Mouse (Mus musculus) small intestine, adult 2 months (tissue): ENCODE results near the gene Gnaq. TPM values are rescaled to one million over a fixed set of nuclear protein-coding genes. Genes with fewer than 3 reads are reported as not detected.

Experiments
- H3K27ac ChIP-seq: fragments of 200-500 bp; 2 replicates; pipeline ENCODE4 v1.5.1; 2012; ENCODE audit warnings: low read depth, low read length, control low read depth, inconsistent platforms; ENCODE audit not compliant: insufficient read depth
- H3K27me3 ChIP-seq: fragments of 200-500 bp; 2 replicates; pipeline ENCODE4 v1.6.1; 2012; ENCODE audit warnings: mild to moderate bottlenecking, moderate library complexity, low read length, inconsistent platforms; ENCODE audit not compliant: control insufficient read depth, insufficient read depth
- H3K36me3 ChIP-seq: fragments of 200-500 bp; 2 replicates; pipeline ENCODE4 v1.6.1; 2012; ENCODE audit warnings: mild to moderate bottlenecking, low read length, control low read depth, inconsistent platforms; ENCODE audit not compliant: control insufficient read depth, insufficient read depth
- H3K4me1 ChIP-seq: fragments of 200-500 bp; 2 replicates; pipeline ENCODE4 v1.6.1; 2012; ENCODE audit warnings: low read length, inconsistent platforms, mixed read lengths; ENCODE audit not compliant: control insufficient read depth, insufficient read depth, insufficient read length
- H3K4me3 ChIP-seq: fragments of 200-500 bp; 2 replicates; pipeline ENCODE4 v1.5.1; 2012; ENCODE audit warnings: low read depth, mild to moderate bottlenecking, control low read depth, inconsistent platforms, low read length, moderate library complexity
- CTCF ChIP-seq: fragments of 200-500 bp; IDR thresholded peaks from 2 replicates; pipeline ENCODE4 v1.5.1; 2012; ENCODE audit warnings: low read depth, mild to moderate bottlenecking, control low read depth, inconsistent platforms, low read length, moderate library complexity, mixed read lengths; ENCODE audit not compliant: insufficient replicate concordance, insufficient read length; ENCODE audit errors: extremely low read depth
- POLR2A ChIP-seq: fragments of 200-500 bp; IDR thresholded peaks from 2 replicates; pipeline ENCODE4 v1.6.1; 2012; ENCODE audit warnings: low read depth, mild to moderate bottlenecking, control low read depth, inconsistent platforms, low read length, moderate library complexity
- WGBS: fragments of 180-500 bp; shearing (Covaris S2); methylation state at CpG from one replicate; pipeline ENCODE4 v1.1.7; 2018; 5-methylcytosine and 5-hydroxymethylcytosine counted together
- polyA plus RNA-seq: library from polyadenylated mRNA; depleted of rRNA; stranded (reverse); fragments of >200 nt; gene quantifications from 2 replicates; pipeline ENCODE4 v1.2.3, GENCODE M21; 2012

The Gnaq gene
- polyA plus RNA-seq, 1 experiment, result 16.1 TPM

GRCm38 (mm10) chr19:16315525-16315924 lies 182.9 kb downstream of the Gnaq start:
- no peaks in the 10 kb centered on the region for H3K27me3 ChIP-seq
- H3K27ac ChIP-seq, result no peak overlapping the region
- 82% methylated on average over 4 of the region's 4 CpGs for WGBS
- peaks cover 5% of the 10 kb centered on the region for H3K36me3 ChIP-seq
- no peak for TF ChIP-seq CTCF
- TF ChIP-seq POLR2A, result no peak
- no peaks in the 10 kb centered on the region for H3K4me1 ChIP-seq
- H3K4me3 ChIP-seq, result no peak overlapping the region

- WGBS, result 71% methylated on average over 14 of the region's 14 CpGs
- no peak overlapping the region for H3K4me3 ChIP-seq
- TF ChIP-seq POLR2A (no peak), CTCF (no peak)
- H3K4me1 ChIP-seq, result no peaks in the 10 kb centered on the region
- H3K27me3 ChIP-seq, result no peaks in the 10 kb centered on the region
- H3K27ac ChIP-seq, result no peak overlapping the region
- peaks cover 5% of the 10 kb centered on the region for H3K36me3 ChIP-seq
These were observed 185.6 kb downstream of the Gnaq start for GRCm38 (mm10) chr19:16318128-16318811.

DNA sequence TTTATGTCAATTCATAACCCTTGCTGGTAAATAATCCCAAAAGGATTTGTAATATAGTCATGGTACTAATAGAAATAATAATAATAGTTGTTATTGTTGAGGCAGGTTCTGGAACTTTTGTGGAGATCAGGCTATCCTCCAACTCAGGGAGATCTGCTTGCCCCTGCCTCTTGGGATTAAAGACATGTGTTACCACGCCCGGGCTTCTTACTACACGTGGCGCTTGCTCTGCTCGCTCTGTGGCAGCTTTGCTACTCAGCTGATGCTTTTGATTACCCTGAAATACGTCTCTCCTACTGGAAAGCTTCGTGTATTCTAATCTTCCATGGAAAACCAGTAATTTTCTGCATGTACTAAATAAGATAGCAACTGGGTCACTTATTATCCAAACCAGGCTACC lies 187.4 kb downstream of the Gnaq start:
- peaks cover 5% of the 10 kb centered on the region for H3K36me3 ChIP-seq
- TF ChIP-seq CTCF (no peak), POLR2A (no peak)
- no peak overlapping the region for H3K27ac ChIP-seq
- H3K4me1 ChIP-seq, result no peaks in the 10 kb centered on the region
- WGBS, result 75% methylated on average over 7 of the region's 7 CpGs
- H3K27me3 ChIP-seq, result no peaks in the 10 kb centered on the region
- no peak overlapping the region for H3K4me3 ChIP-seq

- TF ChIP-seq CTCF (no peak), POLR2A (no peak)
- WGBS, result 78% methylated on average over 6 of the region's 6 CpGs
- Histone ChIP-seq H3K4me3 (no peak overlapping the region), H3K27ac (no peak overlapping the region), H3K27me3 (no peaks in the 10 kb centered on the region), H3K4me1 (peaks cover 2% of the 10 kb centered on the region; the same call in 1 of the 2 replicates), H3K36me3 (no peaks in the 10 kb centered on the region)
These were observed 190.4 kb downstream of the Gnaq start for GRCm38 (mm10) chr19:16322986-16323385.

- Histone ChIP-seq H3K27me3 (no peaks in the 10 kb centered on the region), H3K27ac (no peak overlapping the region), H3K4me3 (no peak overlapping the region), H3K4me1 (peaks cover 3% of the 10 kb centered on the region; the same call in 1 of the 2 replicates), H3K36me3 (no peaks in the 10 kb centered on the region)
- 51% methylated on average over 3 of the region's 3 CpGs for WGBS
- TF ChIP-seq CTCF, result no peak
- TF ChIP-seq POLR2A, result no peak
These were observed 191.6 kb downstream of the Gnaq start for GRCm38 (mm10) chr19:16324239-16324638.

GRCm38 (mm10) chr19:16325911-16326310 lies 193.3 kb downstream of the Gnaq start:
- H3K27me3 ChIP-seq, result no peaks in the 10 kb centered on the region
- WGBS, result 12% methylated on average over 8 of the region's 8 CpGs
- no peak for TF ChIP-seq CTCF
- TF ChIP-seq POLR2A, result no peak
- H3K36me3 ChIP-seq, result no peaks in the 10 kb centered on the region
- H3K27ac ChIP-seq, result no peak overlapping the region
- H3K4me3 ChIP-seq, result no peak overlapping the region
- peaks cover 11% of the 10 kb centered on the region for H3K4me1 ChIP-seq

DNA sequence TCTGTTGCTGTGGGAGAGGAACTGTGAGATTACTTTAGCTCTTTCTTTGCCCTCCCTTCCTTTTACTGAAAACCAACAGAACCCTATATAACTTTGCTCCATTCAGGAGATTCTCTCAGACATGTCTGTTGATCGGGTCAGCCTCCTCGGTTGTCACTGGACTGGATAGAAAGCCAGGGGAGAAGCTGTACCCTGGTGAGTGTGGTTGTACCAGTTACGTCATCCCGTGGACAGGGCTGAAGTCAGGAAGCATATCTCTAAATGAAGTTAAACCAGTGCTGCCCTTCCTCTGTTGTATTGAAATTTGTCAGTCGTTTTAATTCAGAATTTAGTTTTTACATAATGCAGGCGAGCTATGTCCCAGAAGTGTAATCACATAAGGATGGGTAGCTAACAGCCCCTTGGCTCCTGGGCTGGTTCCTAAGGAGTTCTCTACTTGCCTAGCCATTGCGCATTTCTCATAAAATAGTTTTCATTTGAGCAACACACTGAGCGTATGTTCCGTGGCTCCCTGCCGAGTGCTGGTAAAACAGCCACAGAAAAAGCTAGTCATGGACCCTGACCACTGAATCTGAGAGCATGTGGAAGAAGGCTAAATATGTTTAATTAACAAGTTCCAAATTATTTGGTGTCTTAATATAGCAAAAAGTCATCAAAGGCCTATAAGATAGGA lies 194.9 kb downstream of the Gnaq start:
- Histone ChIP-seq H3K4me3 (no peak overlapping the region), H3K27me3 (no peaks in the 10 kb centered on the region), H3K27ac (no peak overlapping the region; the same call in 1 of the 2 replicates), H3K36me3 (no peaks in the 10 kb centered on the region), H3K4me1 (peaks cover 12% of the 10 kb centered on the region)
- 68% methylated on average over 10 of the region's 10 CpGs for WGBS
- TF ChIP-seq CTCF, result no peak
- no peak for TF ChIP-seq POLR2A
